Mouse (Mus musculus): ENCODE results near the gene Ankrd2.

The Ankrd2 gene

GRCm38 (mm10) chr19:42035456-42036248, at the start of gene Ankrd2:
Gene Ankrd2 (plus strand): TSS chr19:42036000.
- peak; percentile 87 for DNase-seq (ENCODE audit: low spot score)

GRCm38 (mm10) chr19:41987206-41987605, 48.6 kb upstream of the Ankrd2 start:
- DNase-seq (ENCODE audit: low spot score): no peak

DNA sequence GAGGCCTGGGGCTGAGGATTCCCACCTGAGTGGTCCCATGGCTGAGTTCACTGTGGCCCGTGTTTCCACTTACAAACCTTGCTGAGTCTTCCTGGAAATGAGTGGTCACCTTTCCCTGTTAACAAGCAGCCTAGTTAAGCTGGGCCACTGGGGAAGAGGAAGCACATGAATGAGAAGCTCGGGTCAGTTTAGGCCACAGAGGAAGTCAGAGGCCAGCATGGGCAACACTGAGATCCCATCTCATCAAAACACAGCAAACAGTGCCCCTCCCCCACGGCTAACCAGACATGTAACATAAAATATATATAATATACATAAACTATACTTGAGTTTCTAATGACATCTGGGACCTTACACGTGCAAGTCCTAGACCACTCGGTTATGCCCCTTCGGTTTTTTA, 46.0 kb upstream of the Ankrd2 start:
- DNase-seq (ENCODE audit: low spot score): no peak

DNA sequence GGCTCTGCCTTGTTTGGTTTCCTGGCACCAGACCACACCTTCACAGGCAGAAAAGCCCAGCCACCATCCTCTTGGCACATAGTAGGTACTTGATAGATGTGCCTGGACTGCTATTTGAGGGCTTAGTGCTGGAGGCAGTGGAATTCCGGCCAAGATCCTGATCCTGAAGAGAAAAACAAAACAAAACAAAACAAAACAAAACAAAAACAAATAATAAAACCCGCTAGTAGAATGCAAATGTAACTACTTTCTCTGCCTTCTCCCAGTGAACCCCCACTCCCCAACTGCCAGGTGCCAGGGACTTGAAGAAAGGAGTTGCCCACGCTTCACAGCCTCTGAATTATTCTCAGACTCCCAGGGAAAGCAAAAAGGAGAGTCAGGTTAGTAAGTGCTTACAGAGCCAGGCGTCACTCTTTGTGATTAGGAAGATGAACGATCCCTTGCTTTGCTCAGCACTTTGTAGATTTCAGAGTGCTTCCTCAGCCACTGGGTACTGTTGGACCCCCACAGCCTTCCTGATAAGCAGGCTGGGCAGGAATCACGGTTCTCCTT, 43.8 kb upstream of the Ankrd2 start:
- DNase-seq (ENCODE audit: low spot score): no peak

DNA sequence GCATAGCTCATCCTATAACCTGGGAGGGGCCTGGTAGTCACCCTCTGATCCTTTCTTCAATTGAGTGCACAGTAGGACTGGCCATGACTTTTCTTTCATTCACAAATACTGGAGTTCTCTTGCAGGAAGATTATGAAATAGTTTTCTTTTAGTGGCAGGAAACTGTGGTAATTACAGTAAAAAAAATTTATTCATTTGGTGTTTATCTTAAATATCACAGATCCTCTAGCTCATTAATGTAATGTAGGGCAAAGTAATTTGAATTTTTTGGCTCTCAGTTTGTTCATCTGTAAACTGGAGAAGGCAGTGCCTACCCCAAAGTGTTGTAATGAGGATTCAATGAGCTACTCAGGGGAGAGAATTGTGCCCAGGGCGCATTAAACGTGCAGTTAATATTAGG, 42.8 kb upstream of the Ankrd2 start:
- DNase-seq (ENCODE audit: low spot score): no peak

DNA sequence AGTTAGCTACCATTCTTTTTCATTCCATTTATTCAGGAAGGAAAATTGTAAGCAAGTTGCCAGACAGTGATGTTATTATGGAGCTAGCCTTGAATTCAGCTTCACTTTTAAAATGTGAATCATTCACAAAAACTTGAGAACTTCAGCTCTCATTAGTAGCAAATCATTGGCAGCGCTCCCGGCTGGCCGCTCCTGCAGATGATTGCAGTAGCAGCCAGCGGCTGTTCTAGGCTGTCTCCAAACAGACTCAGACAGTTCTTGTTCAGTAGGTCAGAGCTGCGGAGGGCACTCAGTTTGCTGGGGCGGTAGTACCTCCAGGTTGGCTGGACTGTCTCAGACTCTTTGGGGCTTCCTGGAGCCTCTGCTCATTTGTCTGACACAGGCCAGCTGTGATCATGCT, 42.3 kb upstream of the Ankrd2 start:
- DNase-seq (ENCODE audit: low spot score): no peak

DNA sequence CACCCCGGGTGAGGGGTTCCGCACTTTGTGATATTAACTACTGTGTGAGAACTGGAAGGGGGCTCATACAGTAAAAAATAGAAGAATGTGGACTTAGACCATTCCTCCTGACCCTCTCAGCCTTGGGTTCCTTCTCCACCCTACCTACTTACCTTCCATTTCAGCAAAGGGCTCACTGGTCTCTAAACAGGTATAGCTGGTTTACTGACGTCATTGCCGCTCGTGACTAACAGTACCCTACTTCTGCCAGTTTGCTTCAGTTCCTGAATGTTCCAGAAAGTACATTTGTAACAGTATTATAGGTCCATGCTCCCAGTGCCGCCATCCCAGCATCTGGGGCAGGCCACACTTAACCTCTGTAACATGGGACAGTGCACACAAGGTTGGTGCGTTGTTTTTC, 41.8 kb upstream of the Ankrd2 start:
- no peak for DNase-seq (ENCODE audit: low spot score)

DNA sequence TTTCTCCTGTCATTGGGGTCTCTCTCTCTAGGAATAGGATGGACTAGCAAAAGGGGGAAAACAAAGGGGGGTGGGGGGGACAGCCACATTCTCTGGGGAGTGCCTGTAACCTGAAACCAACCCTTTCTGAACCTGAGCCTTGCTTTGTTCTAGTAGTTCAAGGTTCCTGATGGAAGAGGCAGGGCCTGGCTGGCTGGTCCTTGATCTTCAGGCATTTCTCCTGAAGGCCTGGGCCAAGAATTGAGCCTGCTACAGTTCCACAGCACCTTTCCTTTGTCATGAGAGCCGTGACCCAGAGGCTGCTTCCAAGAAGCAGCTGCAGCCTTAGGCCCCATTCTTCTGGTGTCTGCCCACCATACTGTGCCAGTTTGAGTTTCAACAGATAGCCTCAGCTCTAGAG, 40.3 kb upstream of the Ankrd2 start:
- no peak for DNase-seq (ENCODE audit: low spot score)

- no peak for DNase-seq (ENCODE audit: low spot score)
These were observed 38.7 kb upstream of the Ankrd2 start for GRCm38 (mm10) chr19:41997090-41997489.

DNA sequence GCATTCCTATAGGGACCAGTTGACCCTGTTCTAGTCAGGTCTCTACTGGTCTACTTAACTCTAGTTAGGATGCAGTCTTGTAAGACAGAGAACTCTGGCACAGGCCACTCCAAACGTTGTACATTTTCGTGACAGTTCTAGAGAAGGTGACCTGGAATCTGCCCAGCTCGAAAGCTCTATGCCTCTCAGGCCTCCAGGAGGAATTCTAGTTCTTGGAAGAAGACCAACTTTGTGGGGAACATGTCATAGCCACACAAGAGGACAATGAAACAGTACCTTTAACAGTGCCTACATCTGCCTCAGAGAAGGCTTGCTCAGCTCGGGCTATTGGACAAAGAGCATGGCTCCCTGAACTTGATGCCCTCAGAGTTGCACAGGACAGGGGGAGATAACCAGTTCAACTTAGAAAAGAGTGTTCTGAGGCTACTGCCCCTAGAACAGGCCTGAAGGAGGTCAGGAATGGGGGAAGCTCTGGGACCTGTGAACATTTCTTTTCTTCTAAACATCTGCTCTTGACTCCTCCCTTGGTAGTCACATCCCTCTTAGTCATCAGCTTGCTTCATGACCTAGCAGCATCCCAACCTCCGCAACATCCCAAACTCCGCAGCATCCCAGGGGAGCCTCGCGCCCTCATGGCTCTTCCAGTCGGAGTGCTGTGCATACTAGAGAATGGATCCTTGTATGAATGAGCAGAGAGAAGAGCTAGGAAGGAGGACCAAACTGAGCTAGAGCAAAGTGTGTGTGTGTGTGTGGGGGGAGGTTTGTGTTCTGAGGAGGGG, 36.8 kb upstream of the Ankrd2 start:
- no peak for DNase-seq (ENCODE audit: low spot score)

DNA sequence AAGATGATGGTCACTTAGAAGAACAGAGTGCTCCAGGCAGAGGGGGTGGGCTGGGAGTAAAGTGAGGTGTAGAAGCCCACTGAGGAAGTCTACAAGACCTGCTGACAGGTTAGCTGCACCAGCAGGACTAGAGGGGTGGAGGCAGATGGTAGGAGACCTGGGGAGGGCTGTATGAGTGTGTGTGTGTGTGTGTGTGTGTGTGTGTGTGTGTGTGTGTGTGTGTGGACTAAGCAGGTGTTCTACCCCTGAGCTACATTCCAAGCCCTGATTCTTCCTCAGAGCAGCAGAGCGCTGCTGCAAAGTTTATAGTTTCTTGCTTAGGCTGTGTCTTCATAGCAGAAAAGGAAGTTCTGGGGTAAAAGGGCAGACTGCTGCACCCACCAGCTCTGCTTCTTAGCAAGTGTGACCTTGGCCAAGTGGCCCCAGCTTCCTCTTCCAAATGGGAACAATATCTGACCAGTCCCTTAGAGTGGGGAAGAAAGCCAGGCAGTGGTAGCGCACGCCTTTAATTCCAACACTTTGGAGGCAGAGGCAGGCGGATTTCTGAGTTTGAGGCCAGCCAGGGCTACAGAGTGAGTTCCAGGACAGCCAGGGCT, 36.0 kb upstream of the Ankrd2 start:
- no peak for DNase-seq (ENCODE audit: low spot score)

DNA sequence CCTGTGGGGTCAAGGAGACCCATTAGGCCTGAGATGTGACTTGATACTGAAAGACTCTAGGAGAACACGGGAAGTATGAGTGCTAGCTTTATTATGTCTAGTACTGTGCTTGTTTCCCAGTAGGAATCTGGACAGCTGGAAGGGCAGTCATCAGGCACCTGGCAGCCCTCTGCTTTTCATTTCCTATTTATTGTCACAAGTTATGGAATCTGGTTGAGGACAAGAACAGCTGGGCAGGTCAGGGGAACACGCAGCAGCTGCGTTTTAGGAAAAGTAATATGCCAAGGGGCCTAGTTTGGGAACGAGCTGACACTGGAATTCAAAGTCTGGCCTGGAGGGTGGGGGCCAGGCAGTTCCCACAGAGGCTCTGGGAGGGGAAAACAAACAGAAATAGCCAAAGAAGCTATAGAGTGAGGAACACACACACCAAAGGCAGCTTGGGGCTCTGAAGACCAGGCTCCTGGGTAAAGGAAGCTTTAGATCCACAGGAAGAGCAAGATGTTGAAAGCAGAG, 35.3 kb upstream of the Ankrd2 start:
- DNase-seq (ENCODE audit: low spot score): no peak

DNA sequence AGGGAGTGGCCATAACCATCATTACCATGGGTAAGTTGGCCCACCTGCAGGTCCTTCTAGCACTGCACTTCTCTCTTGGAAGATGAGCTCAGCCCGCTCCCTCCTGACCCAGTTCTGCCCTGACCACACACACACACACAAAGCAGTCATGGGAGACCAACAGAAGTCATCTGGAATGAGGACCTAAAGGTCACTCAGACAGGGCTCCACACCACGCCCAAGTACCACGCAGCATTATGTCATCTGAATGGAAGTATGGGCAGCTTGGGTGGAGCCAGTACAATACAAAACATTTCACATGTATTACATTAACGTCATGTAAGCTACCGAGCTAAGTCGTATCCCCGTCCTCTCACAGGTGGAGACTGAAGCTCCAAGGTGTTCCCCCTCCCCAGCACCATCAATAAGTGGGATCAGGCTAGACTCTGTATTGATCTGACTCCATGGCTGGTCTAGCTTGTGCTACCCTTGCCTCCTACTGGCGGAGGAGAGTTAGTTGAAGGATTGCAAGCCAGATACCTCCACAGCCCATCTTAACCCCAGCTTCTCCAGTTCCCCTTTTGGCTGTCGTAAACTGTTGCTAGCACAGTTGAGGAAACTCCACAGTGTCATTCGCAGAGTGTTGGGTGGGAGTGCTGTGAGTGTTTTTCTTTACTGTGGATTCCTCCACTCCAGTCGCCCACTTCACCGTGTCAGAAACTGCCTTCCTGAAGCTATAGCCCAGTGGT, 34.4 kb upstream of the Ankrd2 start:
- DNase-seq (ENCODE audit: low spot score): no peak

- no peak for DNase-seq (ENCODE audit: low spot score)
These were observed 31.5 kb upstream of the Ankrd2 start for GRCm38 (mm10) chr19:42004258-42004657.

DNA sequence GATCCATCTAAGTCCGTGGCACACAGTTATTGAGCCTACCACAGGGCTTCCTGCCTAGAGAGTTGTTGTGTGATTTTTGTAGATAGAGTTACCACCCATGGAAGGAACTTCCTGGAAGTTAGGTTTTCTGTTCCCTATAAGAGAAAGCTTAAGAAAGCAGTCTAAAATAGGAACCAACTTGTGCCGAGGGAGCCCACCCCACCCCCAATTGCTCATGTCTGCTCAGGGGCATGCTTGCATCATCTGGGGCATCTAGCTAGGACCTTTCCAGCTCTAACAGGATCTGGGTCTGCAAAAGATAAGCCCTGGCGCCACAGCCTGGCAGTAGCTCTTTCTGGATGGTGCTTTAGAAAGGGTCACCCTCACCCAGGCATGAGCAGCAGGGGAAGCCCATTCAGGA, 30.2 kb upstream of the Ankrd2 start:
- DNase-seq (ENCODE audit: low spot score): no peak

DNA sequence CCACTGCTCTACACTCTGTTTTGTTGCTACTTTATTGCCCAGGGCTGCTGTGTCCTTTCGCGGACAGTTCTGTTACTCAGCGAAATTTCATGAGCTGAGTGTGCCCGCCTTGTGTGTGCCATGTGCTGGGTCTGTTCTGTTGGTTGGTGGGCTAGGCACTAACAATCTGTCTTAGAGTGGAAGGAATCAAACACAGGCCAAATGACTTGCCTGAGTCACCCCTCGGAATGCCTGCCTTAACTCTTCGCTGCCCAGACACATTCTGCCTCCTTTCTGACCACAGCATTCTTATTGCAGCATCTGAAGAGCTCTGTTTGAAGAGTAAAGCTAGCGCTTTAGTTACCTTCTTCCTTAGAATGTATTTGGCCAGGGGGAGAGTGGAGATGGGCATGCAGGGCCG, 29.2 kb upstream of the Ankrd2 start:
- DNase-seq (ENCODE audit: low spot score): no peak

DNA sequence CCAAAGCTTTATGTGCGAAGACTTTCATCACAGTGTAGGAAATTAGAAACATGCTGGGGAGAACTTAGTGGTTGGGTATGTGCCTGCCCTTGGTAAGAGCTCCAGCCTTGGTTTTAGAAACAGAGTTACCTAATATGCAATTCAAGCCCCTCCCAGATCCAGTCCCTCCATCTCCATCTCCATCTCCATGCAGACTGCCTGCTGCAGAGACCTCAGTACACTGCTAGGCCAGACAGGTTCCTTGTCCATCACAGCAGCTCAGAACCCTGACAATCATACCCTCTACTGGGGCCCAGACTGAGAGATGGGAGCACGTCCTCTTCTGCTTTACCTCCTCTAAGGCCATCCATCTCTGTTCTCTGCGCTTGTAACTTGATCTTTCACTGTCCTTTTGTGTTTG, 27.2 kb upstream of the Ankrd2 start:
- no peak for DNase-seq (ENCODE audit: low spot score)

GRCm38 (mm10) chr19:42009067-42009466, 26.7 kb upstream of the Ankrd2 start:
- DNase-seq (ENCODE audit: low spot score): no peak

DNA sequence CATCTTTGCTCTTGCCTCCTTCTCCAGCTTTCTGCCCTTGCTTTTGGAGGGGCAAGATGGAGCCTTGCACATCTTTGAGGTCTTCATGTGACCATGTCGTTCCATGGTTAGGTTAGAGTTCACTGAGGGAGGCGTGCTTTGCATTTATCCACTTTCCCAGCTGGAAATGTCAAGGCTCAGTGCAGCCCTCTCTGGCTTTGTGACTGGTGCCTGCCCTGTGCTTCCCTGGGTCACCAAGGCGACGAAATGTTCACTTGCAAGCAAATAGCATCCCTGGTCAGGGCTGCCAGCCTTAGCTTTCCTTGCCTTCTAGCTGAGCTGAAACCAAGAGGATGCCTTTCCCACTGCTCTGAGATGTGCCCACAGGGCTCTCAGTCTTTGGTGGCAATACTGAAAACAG, 25.4 kb upstream of the Ankrd2 start:
- DNase-seq (ENCODE audit: low spot score): no peak

GRCm38 (mm10) chr19:42011123-42011522, 24.7 kb upstream of the Ankrd2 start:
- no peak for DNase-seq (ENCODE audit: low spot score)

DNA sequence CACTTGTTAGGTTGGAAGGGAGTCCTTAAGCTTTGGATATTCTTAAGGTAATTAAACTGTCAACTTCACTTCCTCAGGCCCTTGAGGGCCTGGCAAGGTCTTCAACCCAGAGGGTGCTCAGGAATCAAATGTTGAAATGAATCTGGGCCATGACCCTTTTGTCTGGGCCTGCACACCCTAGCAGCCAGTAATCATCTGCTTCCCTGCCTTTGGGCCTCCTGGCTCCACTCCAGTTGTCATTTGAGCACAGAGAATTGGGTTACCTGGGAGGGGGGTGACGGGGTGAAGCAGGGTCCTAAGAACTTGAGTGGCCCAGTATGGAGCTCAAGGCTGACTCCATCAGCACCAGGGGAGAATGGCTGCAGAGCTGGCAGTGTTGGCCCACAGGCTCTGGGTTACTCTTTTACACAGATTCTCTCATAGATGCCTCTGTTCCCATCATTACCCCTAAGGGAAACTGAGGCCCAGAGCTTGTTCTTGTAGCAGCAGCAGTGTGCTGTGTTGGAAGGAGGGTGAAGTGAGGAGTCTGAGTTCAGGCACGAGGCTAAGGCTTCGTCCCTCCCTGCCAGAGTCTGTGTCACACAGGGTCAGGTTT, 21.5 kb upstream of the Ankrd2 start:
- no peak for DNase-seq (ENCODE audit: low spot score)

GRCm38 (mm10) chr19:42015001-42015400, 20.8 kb upstream of the Ankrd2 start:
- DNase-seq (ENCODE audit: low spot score): no peak

All from embryo, embryonic 10.5 days (tissue).